Mouse (Mus musculus): Measurements from ENCODE around the gene Eef1akmt2. TPM values are rescaled to one million over a fixed set of nuclear protein-coding genes. Genes with fewer than 3 reads are reported as not detected.
A peak's percentile ranks its signal among the peaks of the same experiment; 100 is the strongest.

The Eef1akmt2 gene
- total and polyA plus RNA-seq, 2 experiments from 2014 or later: 77.3 to 86.1 TPM

DNA sequence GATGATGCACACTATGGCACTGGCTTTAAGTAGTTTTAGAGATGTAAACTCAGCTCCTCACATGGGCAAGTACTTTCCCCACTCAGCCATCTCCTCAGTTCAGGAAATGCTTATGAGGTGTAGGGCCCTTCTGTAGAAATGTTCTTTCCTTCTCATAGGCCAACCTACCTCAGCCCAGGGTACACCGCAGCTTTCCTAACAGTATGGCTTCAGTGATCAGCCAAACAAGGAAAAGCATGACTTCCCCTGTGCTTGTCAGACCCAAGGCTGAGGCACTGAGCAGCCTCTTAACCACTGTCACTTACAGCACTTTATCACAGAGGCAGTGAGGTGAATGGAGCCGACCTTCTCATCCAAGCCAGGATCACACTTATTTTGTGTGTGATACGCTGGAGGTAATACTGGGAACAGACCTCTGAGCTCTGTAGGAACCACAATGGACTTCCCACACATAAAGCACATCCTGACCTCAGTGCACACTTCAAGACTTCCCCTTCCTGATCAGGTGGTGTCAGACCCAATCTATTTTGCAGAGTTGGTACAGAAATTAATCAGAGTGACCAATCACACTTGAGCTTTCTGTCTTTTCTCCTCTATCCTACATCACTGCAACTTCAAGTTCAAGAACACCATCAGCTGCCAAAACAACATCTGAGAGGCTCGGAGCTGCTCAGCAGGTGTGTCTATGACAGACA, 64.8 kb downstream of the Eef1akmt2 start:
- no peaks in the 10 kb centered on the region for H3K9me3 ChIP-seq (ENCODE audit: low read length)
- H3K4me2 ChIP-seq (ENCODE audit: low read depth): no peak overlapping the region
- H3K4me3 ChIP-seq (ENCODE audit: low read depth, low read length): no peak overlapping the region
- no peak overlapping the region for H3K9ac ChIP-seq
- no peaks in the 10 kb centered on the region for H3K27me3 ChIP-seq (ENCODE audit: insufficient read depth, low read length)
- 93% methylated on average over 4 of the region's 4 CpGs for WGBS
- no peak overlapping the region for H3K27ac ChIP-seq (ENCODE audit: low read depth, low read length)
- no peak for ATAC-seq
- H3K36me3 ChIP-seq (ENCODE audit: insufficient read depth): no peaks in the 10 kb centered on the region
- no peak for DNase-seq
- no peak for TF ChIP-seq CTCF (IDR thresholded peaks at IDR 0.05; ENCODE audit: low read depth)
- H3K4me1 ChIP-seq (ENCODE audit: insufficient read depth): peaks cover 9% of the 10 kb centered on the region

DNA sequence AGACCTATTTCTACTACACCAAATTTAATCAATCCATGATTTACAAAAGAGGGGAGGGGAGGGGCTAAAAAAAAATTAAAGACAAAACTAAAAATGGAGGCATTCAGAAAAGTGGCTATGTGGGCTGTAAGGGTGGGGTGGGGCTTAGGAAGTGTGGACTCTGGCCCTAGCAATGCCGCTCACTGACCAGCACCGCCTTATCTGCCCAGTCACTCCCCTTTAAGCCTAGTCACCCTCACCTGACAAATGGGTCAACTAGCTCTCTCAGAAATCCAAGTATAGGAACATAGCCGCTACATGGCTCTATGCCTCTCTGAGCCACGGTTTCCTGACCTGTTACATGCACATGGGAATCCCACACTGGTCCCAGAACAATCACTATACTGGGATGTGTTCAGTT, 65.5 kb downstream of the Eef1akmt2 start:
- DNase-seq (no peak), ATAC-seq (no peak)
- WGBS: 96% methylated on average over 4 of the region's 4 CpGs
- Histone ChIP-seq H3K9me3 (ENCODE audit: low read length) (no peaks in the 10 kb centered on the region), H3K4me3 (ENCODE audit: low read depth, low read length) (no peak overlapping the region), H3K27me3 (ENCODE audit: insufficient read depth, low read length) (no peaks in the 10 kb centered on the region), H3K9ac (no peak overlapping the region), H3K4me1 (ENCODE audit: insufficient read depth) (peaks cover 9% of the 10 kb centered on the region), H3K27ac (ENCODE audit: low read depth, low read length) (0 out of 2 replicates have a peak overlapping the region, but pooled peaks have one; percentile 54), H3K36me3 (ENCODE audit: insufficient read depth) (no peaks in the 10 kb centered on the region), H3K4me2 (ENCODE audit: low read depth) (no peak overlapping the region)
- no peak for TF ChIP-seq CTCF (IDR thresholded peaks at IDR 0.05; ENCODE audit: low read depth)

- no peak overlapping the region for H3K4me2 ChIP-seq (ENCODE audit: low read depth)
- H3K9ac ChIP-seq: no peak overlapping the region
- peak overlapping the region; percentile 54; the same call in 1 of the 2 replicates for H3K27ac ChIP-seq (ENCODE audit: low read depth, low read length)
- no peaks in the 10 kb centered on the region for H3K36me3 ChIP-seq (ENCODE audit: insufficient read depth)
- 33% methylated on average over 4 of the region's 4 CpGs for WGBS
- H3K9me3 ChIP-seq (ENCODE audit: low read length): no peaks in the 10 kb centered on the region
- H3K4me1 ChIP-seq (ENCODE audit: insufficient read depth): peaks cover 11% of the 10 kb centered on the region
- no peaks in the 10 kb centered on the region for H3K27me3 ChIP-seq (ENCODE audit: insufficient read depth, low read length)
- ATAC-seq (peak; percentile 78), DNase-seq (no peak)
- H3K4me3 ChIP-seq (ENCODE audit: low read depth, low read length): no peak overlapping the region
- TF ChIP-seq CTCF (IDR thresholded peaks at IDR 0.05; ENCODE audit: low read depth): no peak
These were observed 66.0 kb downstream of the Eef1akmt2 start for GRCm38 (mm10) chr7:132786522-132786921.

- H3K9ac ChIP-seq: no peak overlapping the region
- WGBS: 48% methylated on average over 7 of the region's 7 CpGs
These were observed 66.5 kb downstream of the Eef1akmt2 start for GRCm38 (mm10) chr7:132786011-132786410.

DNA sequence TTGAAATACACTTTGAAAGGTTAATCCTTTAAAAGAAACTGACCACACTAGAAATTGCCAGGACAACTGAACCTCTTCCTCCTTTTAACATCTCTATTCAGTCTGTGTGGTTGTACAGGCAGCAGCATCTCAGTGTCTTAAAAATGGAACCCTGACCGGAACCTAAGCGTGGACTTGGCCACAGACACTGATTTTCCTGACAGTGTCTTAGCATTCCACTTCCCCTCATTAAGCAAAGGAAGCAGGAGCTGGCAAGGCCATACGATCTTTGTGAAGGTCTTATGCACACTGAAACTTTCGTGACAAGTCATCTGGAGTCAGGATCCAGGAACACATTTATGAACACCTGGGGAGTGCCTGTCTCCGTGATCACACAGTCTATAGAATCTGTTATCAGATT, 68.4 kb downstream of the Eef1akmt2 start:
- WGBS: 79% methylated on average over 5 of the region's 5 CpGs
- no peaks in the 10 kb centered on the region for H3K9me3 ChIP-seq (ENCODE audit: low read length)

More at GRCm38 (mm10) chr7:132786011-132786410, 66.5 kb downstream of the Eef1akmt2 start:
- ATAC-seq (peak; percentile 17; the same call in 1 of the 2 replicates), DNase-seq (no peak)
- Histone ChIP-seq H3K4me3 (ENCODE audit: low read depth, low read length) (no peak overlapping the region), H3K27me3 (ENCODE audit: insufficient read depth, low read length) (no peaks in the 10 kb centered on the region), H3K9me3 (ENCODE audit: low read length) (no peaks in the 10 kb centered on the region), H3K4me2 (ENCODE audit: low read depth) (no peak overlapping the region), H3K4me1 (ENCODE audit: insufficient read depth) (peaks cover 16% of the 10 kb centered on the region), H3K27ac (ENCODE audit: low read depth, low read length) (no peak overlapping the region; the same call in 1 of the 2 replicates), H3K36me3 (ENCODE audit: insufficient read depth) (no peaks in the 10 kb centered on the region)
- no peak for TF ChIP-seq CTCF (IDR thresholded peaks at IDR 0.05; ENCODE audit: low read depth)

GRCm38 (mm10) chr7:132781850-132782249, 70.6 kb downstream of the Eef1akmt2 start:
- ATAC-seq (peak; percentile 30), DNase-seq (no peak)
- Histone ChIP-seq H3K27me3 (ENCODE audit: insufficient read depth, low read length) (no peaks in the 10 kb centered on the region), H3K36me3 (ENCODE audit: insufficient read depth) (peaks cover 11% of the 10 kb centered on the region; the same call in 1 of the 2 replicates), H3K4me1 (ENCODE audit: insufficient read depth) (peaks cover 22% of the 10 kb centered on the region), H3K4me3 (ENCODE audit: low read depth, low read length) (no peak overlapping the region), H3K9me3 (ENCODE audit: low read length) (no peaks in the 10 kb centered on the region), H3K4me2 (ENCODE audit: low read depth) (no peak overlapping the region), H3K27ac (ENCODE audit: low read depth, low read length) (peak overlapping the region; percentile 59), H3K9ac (no peak overlapping the region)
- TF ChIP-seq CTCF (IDR thresholded peaks at IDR 0.05; ENCODE audit: low read depth): no peak
- WGBS: 41% methylated on average over 6 of the region's 6 CpGs

More for the DNA sequence above, 68.4 kb downstream of the Eef1akmt2 start:
- DNase-seq (no peak), ATAC-seq (no peak)
- Histone ChIP-seq H3K27me3 (ENCODE audit: insufficient read depth, low read length) (no peaks in the 10 kb centered on the region), H3K27ac (ENCODE audit: low read depth, low read length) (no peak overlapping the region), H3K4me2 (ENCODE audit: low read depth) (no peak overlapping the region), H3K4me3 (ENCODE audit: low read depth, low read length) (no peak overlapping the region), H3K4me1 (ENCODE audit: insufficient read depth) (peaks cover 22% of the 10 kb centered on the region), H3K9ac (no peak overlapping the region), H3K36me3 (ENCODE audit: insufficient read depth) (peaks cover 1% of the 10 kb centered on the region; the same call in 1 of the 2 replicates)
- TF ChIP-seq CTCF (IDR thresholded peaks at IDR 0.05; ENCODE audit: low read depth): no peak

GRCm38 (mm10) chr7:132781130-132781814, 71.2 kb downstream of the Eef1akmt2 start:
- WGBS: 23% methylated on average over 7 of the region's 7 CpGs
- Histone ChIP-seq H3K4me2 (ENCODE audit: low read depth) (no peak overlapping the region), H3K4me1 (ENCODE audit: insufficient read depth) (peaks cover 18% of the 10 kb centered on the region), H3K9ac (0 out of 2 replicates have a peak overlapping the region, but pooled peaks have one; percentile 10), H3K27ac (ENCODE audit: low read depth, low read length) (peak overlapping the region; percentile 59), H3K36me3 (ENCODE audit: insufficient read depth) (peaks cover 16% of the 10 kb centered on the region; the same call in 1 of the 2 replicates), H3K9me3 (ENCODE audit: low read length) (no peaks in the 10 kb centered on the region), H3K27me3 (ENCODE audit: insufficient read depth, low read length) (no peaks in the 10 kb centered on the region), H3K4me3 (ENCODE audit: low read depth, low read length) (no peak overlapping the region)
- ATAC-seq: peak; percentile 86
- DNase-seq: peak; percentile 56
- peak; percentile 43 for TF ChIP-seq CTCF (IDR thresholded peaks at IDR 0.05; ENCODE audit: low read depth)
